Mouse (Mus musculus) hindlimb bud, embryonic 11.5 days (tissue): ENCODE measurements around the gene Bicc1.

Experiments used
- DNase-seq: peaks from one replicate; pipeline ENCODE4 v3.0.0-alpha.2; 2012; ENCODE audit warnings: low read depth, low spot score; ENCODE audit errors: extremely low spot score

Gene Bicc1

GRCm38 (mm10) chr10:70895891-70896290, 263.6 kb downstream of the Bicc1 start:
- no peak for DNase-seq

GRCm38 (mm10) chr10:70878046-70878445, 281.5 kb downstream of the Bicc1 start:
- no peak for DNase-seq

- no peak for DNase-seq
Observed at GRCm38 (mm10) chr10:70877631-70878030, 281.9 kb downstream of the Bicc1 start.

- DNase-seq, result no peak
Observed at GRCm38 (mm10) chr10:70876522-70876921, 283.0 kb downstream of the Bicc1 start.

GRCm38 (mm10) chr10:70876119-70876518, 283.4 kb downstream of the Bicc1 start:
- no peak for DNase-seq

GRCm38 (mm10) chr10:70874994-70875538, 284.4 kb downstream of the Bicc1 start:
- DNase-seq, result no peak
